In the genomic region with DNA sequence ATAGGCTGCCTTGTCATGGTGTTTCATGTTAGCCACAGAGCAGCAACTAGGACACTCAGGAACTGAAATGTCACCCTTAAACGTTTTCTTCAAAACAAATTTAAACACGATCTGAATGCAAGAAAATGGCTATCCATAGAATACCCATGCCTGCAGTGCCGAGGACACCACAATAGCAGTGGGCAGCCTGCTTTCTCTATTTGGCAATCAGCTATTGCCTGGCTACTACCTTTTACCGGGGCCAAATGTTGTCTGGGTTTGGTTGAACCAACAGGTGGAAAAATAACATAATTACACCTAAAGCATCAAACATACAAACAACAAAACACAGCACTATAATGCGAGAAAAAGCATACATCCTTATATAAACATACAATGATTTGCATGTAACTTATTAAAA, we compare ENCODE assay signal across 30 mouse cellular contexts.
"Had no signal": no experiment of that assay in that cellular context is flagged by ENCODE, and none has a peak within 500 bp of the region (broad histone marks: within the 10 kb centered on the region; RNA-seq: fewer than 3 reads in every experiment).

No protein-coding gene starts in this region.

- H3K27ac ChIP-seq: left cerebral cortex, adult 2 months; limb, embryonic 10.5 days; limb, embryonic 12.5 days; limb, embryonic 13.5 days; limb, embryonic 15.5 days; liver, embryonic 12.5 days; liver, embryonic 13.5 days; liver, embryonic 14.5 days; liver, embryonic 15.5 days; lung, embryonic 15.5 days; macrophage; midbrain, embryonic 10.5 days; midbrain, embryonic 12.5 days; midbrain, embryonic 15.5 days; neural tube, embryonic 12.5 days had no signal

- H3K9ac ChIP-seq: limb, embryonic 12.5 days; limb, embryonic 13.5 days; limb, embryonic 15.5 days; liver, embryonic 12.5 days; liver, embryonic 13.5 days; liver, embryonic 14.5 days; liver, embryonic 15.5 days; liver, postnatal 0 days; lung, embryonic 14.5 days; lung, embryonic 15.5 days; midbrain, embryonic 12.5 days; midbrain, embryonic 15.5 days; neural tube, embryonic 12.5 days had no signal

- H3K4me1 ChIP-seq: limb, embryonic 10.5 days; liver, embryonic 12.5 days; liver, embryonic 13.5 days; liver, embryonic 15.5 days; midbrain, embryonic 10.5 days; midbrain, embryonic 12.5 days; midbrain, embryonic 15.5 days; neural tube, embryonic 12.5 days had no signal

- H3K4me2 ChIP-seq: limb, embryonic 12.5 days; limb, embryonic 13.5 days; limb, embryonic 15.5 days; liver, embryonic 11.5 days; liver, embryonic 12.5 days; liver, embryonic 13.5 days; liver, embryonic 15.5 days; lung, embryonic 14.5 days; lung, embryonic 15.5 days; midbrain, embryonic 12.5 days; midbrain, embryonic 15.5 days; neural tube, embryonic 12.5 days had no signal

- H3K27me3 ChIP-seq: limb, embryonic 12.5 days; limb, embryonic 13.5 days; limb, embryonic 15.5 days; liver, embryonic 12.5 days; liver, embryonic 13.5 days; liver, embryonic 15.5 days; lung, embryonic 15.5 days; megakaryocyte, embryonic 14.5 days; midbrain, embryonic 12.5 days; midbrain, embryonic 15.5 days; neural tube, embryonic 12.5 days had no signal

- ATAC-seq: liver, embryonic 12.5 days; liver, postnatal 0 days; lung, postnatal 0 days; midbrain, embryonic 15.5 days; midbrain, embryonic 16.5 days had no signal

- H3K9me3 ChIP-seq: limb, embryonic 10.5 days; limb, embryonic 12.5 days; limb, embryonic 13.5 days; limb, embryonic 15.5 days; liver, embryonic 12.5 days; liver, embryonic 13.5 days; liver, embryonic 15.5 days; lung, embryonic 15.5 days; megakaryocyte, embryonic 14.5 days; midbrain, embryonic 10.5 days; midbrain, embryonic 12.5 days; midbrain, embryonic 15.5 days; neural tube, embryonic 12.5 days had no signal

- H3K4me3 ChIP-seq: left cerebral cortex, adult 2 months; limb, embryonic 10.5 days; limb, embryonic 12.5 days; limb, embryonic 13.5 days; limb, embryonic 15.5 days; liver, embryonic 12.5 days; liver, embryonic 13.5 days; liver, embryonic 15.5 days; lung, embryonic 15.5 days; megakaryocyte, embryonic 14.5 days; midbrain, embryonic 10.5 days; midbrain, embryonic 12.5 days; midbrain, embryonic 15.5 days; myocyte; neural tube, embryonic 12.5 days had no signal

- DNase-seq: left cerebral cortex, postnatal 4 days; liver; liver, embryonic 13.5 days; liver, postnatal 0 days; lung, adult 18-20 months; lung, adult 2 months; lung, embryonic 14.5 days; lung, postnatal 10 days; lung, postnatal 14 days; lung, postnatal 4 days; midbrain, embryonic 14.5 days had no signal
